ENCODE assay signal across 19 mouse cellular contexts in genomic region chr17:50425110-50425509, GRCm38 (mm10).
DNase-seq lines count a peak whose midpoint lies in the region; ATAC-seq lines count a peak whose summit lies in the region.
"Had no signal": no experiment of that assay in that cellular context is flagged by ENCODE, and none has a peak within 500 bp of the region (broad histone marks: within the 10 kb centered on the region; RNA-seq: fewer than 3 reads in every experiment).

No protein-coding gene starts in this region.

- no peaks in the 10 kb centered on the region for H3K9me3 ChIP-seq in liver, embryonic 12.5 days (replicated peaks)
- H3K9me3 ChIP-seq: heart, embryonic 10.5 days had no signal

- H3K27me3 ChIP-seq in liver, embryonic 12.5 days (replicated peaks) = peaks cover 26% of the 10 kb centered on the region

- H3K4me1 ChIP-seq in liver, embryonic 12.5 days = peaks cover 47% of the 10 kb centered on the region

- peak overlapping the region; percentile 51 for H3K4me2 ChIP-seq in liver, embryonic 12.5 days

- peak; percentile 100 for ATAC-seq in liver, embryonic 12.5 days
- ATAC-seq: hindbrain, embryonic 16.5 days; lung, postnatal 0 days; midbrain, embryonic 16.5 days had no signal

- peak overlapping the region; percentile 73 for H3K27ac ChIP-seq in liver, embryonic 12.5 days
- H3K27ac ChIP-seq: heart, embryonic 10.5 days had no signal

- peak; percentile 79 for DNase-seq in MEL-GATA-1-ER (ENCODE audit: extremely low read depth, low read depth)
- peak; percentile 85 for DNase-seq in c-Kit-positive CD71-positive TER-119-positive erythroid progenitor cells, embryonic 14.5 days (ENCODE audit: low spot score)
- peak; percentile 61 to 77 for DNase-seq in spleen, postnatal 10 days (ENCODE audit: low spot score in 2 of 2)
- no peak for DNase-seq in cerebellum, adult 9-10 months
- no peak for DNase-seq in lung, postnatal 14 days
- no peak for DNase-seq in thymus, postnatal 10 days (ENCODE audit: low spot score in 2 of 2)
- DNase-seq: cerebellum, postnatal 25 days; gastrocnemius, postnatal 25 days; heart, postnatal 4 days; kidney, adult 8-10 months; kidney, postnatal 25 days; layer of hippocampus, adult 9-11 months; right cerebral cortex, adult 18-20 months had no signal

- H3K36me3 ChIP-seq in liver, embryonic 12.5 days = no peaks in the 10 kb centered on the region
- H3K36me3 ChIP-seq: heart, embryonic 10.5 days had no signal

- no peak overlapping the region for H3K9ac ChIP-seq in liver, embryonic 12.5 days

- WGBS in liver, embryonic 12.5 days (ENCODE audit: insufficient replicate concordance) = 23% methylated on average over 3 of the region's 3 CpGs

- no peak overlapping the region for H3K4me3 ChIP-seq in liver, embryonic 12.5 days
- H3K4me3 ChIP-seq: heart, embryonic 10.5 days; megakaryocyte, embryonic 14.5 days had no signal

Comparison
In these comparisons a context has a peak if more than half of its experiments do, and no peak if none do; other contexts are left out.
1. DNase-seq: peak in MEL-GATA-1-ER (single experiment), c-Kit-positive CD71-positive TER-119-positive erythroid progenitor cells, embryonic 14.5 days (single experiment) and spleen, postnatal 10 days (2 of 2); none in cerebellum, adult 9-10 months (single experiment), lung, postnatal 14 days (single experiment) and thymus, postnatal 10 days (0 of 2).